Mouse (Mus musculus) stomach, embryonic 14.5 days (tissue): ENCODE measurements around the gene Cmbl. TPM values are rescaled to one million over a fixed set of nuclear protein-coding genes. Genes with fewer than 3 reads are reported as not detected.
"Not testable (repeated sequence)": the region's sequence is repeated elsewhere in the genome, so short reads cannot be mapped to it uniquely, and the experiment has no call there.

Experiments used
- ATAC-seq: fragments of 200-750 bp; cut with Nextera tagmentation; 2 replicates; pipeline ENCODE4 v1.8.0; 2017; ENCODE audit warnings: low read depth, moderate TSS enrichment; ENCODE audit not compliant: insufficient number of reproducible peaks, insufficient read depth, low FRiP score
- H3K27ac ChIP-seq: fragments of 300-500 bp; sonication (generic); 2 replicates; pipeline ENCODE4 v1.5.1; 2014; ENCODE audit warnings: mild to moderate bottlenecking, low read length, moderate library complexity, mixed read lengths
- H3K27me3 ChIP-seq: fragments of 300-500 bp; sonication (generic); 2 replicates; pipeline ENCODE4 v1.6.1; 2014; ENCODE audit warnings: low read length, control low read depth, mixed read lengths; ENCODE audit not compliant: control insufficient read depth, insufficient read depth
- H3K36me3 ChIP-seq: fragments of 300-500 bp; sonication (generic); 2 replicates; pipeline ENCODE4 v1.6.1; 2014; ENCODE audit warnings: mild to moderate bottlenecking, control low read depth, low read length, moderate library complexity, mixed read lengths; ENCODE audit not compliant: control insufficient read depth, insufficient read depth
- H3K4me1 ChIP-seq: fragments of 300-500 bp; sonication (generic); 2 replicates; pipeline ENCODE4 v1.6.1; 2014; ENCODE audit warnings: low read length, control low read depth, mixed read lengths; ENCODE audit not compliant: control insufficient read depth, insufficient read depth
- H3K4me2 ChIP-seq: fragments of 300-500 bp; sonication (generic); replicated peaks from 2 replicates; pipeline ENCODE4 v1.6.1; 2014; ENCODE audit warnings: low read depth, low read length, control low read depth
- H3K4me3 ChIP-seq: fragments of 300-500 bp; sonication (generic); 2 replicates; pipeline ENCODE4 v1.5.1; 2014; ENCODE audit warnings: low read depth, low read length, control low read depth
- H3K9ac ChIP-seq: fragments of 300-500 bp; sonication (generic); replicated peaks from 2 replicates; pipeline ENCODE4 v1.6.1; 2014; ENCODE audit warnings: low read depth, mild to moderate bottlenecking, control low read depth, low read length, moderate library complexity, mixed read lengths
- H3K9me3 ChIP-seq: fragments of 300-500 bp; sonication (generic); 2 replicates; pipeline ENCODE4 v1.6.1; 2016; ENCODE audit warnings: low read depth, low read length, control low read depth; ENCODE audit not compliant: control insufficient read depth
- WGBS: fragments of 180-500 bp; shearing (Covaris S2); extraction: QIAGEN DNeasy Blood & Tissue Kit; methylation state at CpG from one replicate; pipeline ENCODE4 v1.1.7; 2014; 5-methylcytosine and 5-hydroxymethylcytosine counted together
- polyA plus RNA-seq: library from polyadenylated mRNA; unstranded; fragments of >200 nt; fragmentation: Nextera tagmentation; extraction: Ambion mirVana; gene quantifications from 2 replicates; pipeline ENCODE4 v1.2.1, GENCODE M21; 2014

Gene Cmbl
- polyA plus RNA-seq, 1 experiment from 2014 or later = 7.2 TPM

- H3K4me3 ChIP-seq, H3K9me3 ChIP-seq, H3K9ac ChIP-seq, H3K27me3 ChIP-seq, ATAC-seq, H3K4me1 ChIP-seq, H3K36me3 ChIP-seq, H3K27ac ChIP-seq, H3K4me2 ChIP-seq: not testable (repeated sequence)
- 94% methylated on average over 2 of the region's 2 CpGs for WGBS
These were observed 15.9 kb downstream of the Cmbl start for GRCm38 (mm10) chr15:31581086-31581485.

- no peaks in the 10 kb centered on the region for H3K4me1 ChIP-seq
- no peaks in the 10 kb centered on the region for H3K9me3 ChIP-seq
- no peaks in the 10 kb centered on the region for H3K27me3 ChIP-seq
- no peak overlapping the region for H3K9ac ChIP-seq
- H3K36me3 ChIP-seq = no peaks in the 10 kb centered on the region
- ATAC-seq = no peak
- WGBS = 87% methylated on average over 13 of the region's 13 CpGs
- no peak overlapping the region for H3K4me2 ChIP-seq
- H3K27ac ChIP-seq = no peak overlapping the region
- no peak overlapping the region for H3K4me3 ChIP-seq
These were observed 18.3 kb downstream of the Cmbl start for GRCm38 (mm10) chr15:31583304-31584085.

- WGBS = 87% methylated on average over 7 of the region's 7 CpGs
- H3K4me3 ChIP-seq = no peak overlapping the region
These were observed 20.0 kb downstream of the Cmbl start for GRCm38 (mm10) chr15:31585238-31585637.

GRCm38 (mm10) chr15:31586088-31586487 lies 20.9 kb downstream of the Cmbl start:
- no peaks in the 10 kb centered on the region for H3K9me3 ChIP-seq
- peaks cover 17% of the 10 kb centered on the region for H3K36me3 ChIP-seq
- no peak overlapping the region for H3K4me2 ChIP-seq
- H3K27ac ChIP-seq = no peak overlapping the region
- no peak for ATAC-seq
- no peak overlapping the region for H3K9ac ChIP-seq
- no peaks in the 10 kb centered on the region for H3K27me3 ChIP-seq
- H3K4me1 ChIP-seq = no peaks in the 10 kb centered on the region
- 76% methylated on average over 5 of the region's 5 CpGs for WGBS
- no peak overlapping the region for H3K4me3 ChIP-seq

More at GRCm38 (mm10) chr15:31585238-31585637, 20.0 kb downstream of the Cmbl start:
- Histone ChIP-seq H3K4me1 (no peaks in the 10 kb centered on the region), H3K36me3 (peaks cover 8% of the 10 kb centered on the region), H3K9me3 (no peaks in the 10 kb centered on the region), H3K4me2 (no peak overlapping the region), H3K9ac (no peak overlapping the region), H3K27me3 (no peaks in the 10 kb centered on the region), H3K27ac (no peak overlapping the region)
- ATAC-seq = no peak

GRCm38 (mm10) chr15:31586519-31586918 lies 21.3 kb downstream of the Cmbl start:
- H3K27me3 ChIP-seq = no peaks in the 10 kb centered on the region
- no peak overlapping the region for H3K27ac ChIP-seq
- H3K4me1 ChIP-seq = no peaks in the 10 kb centered on the region
- H3K9me3 ChIP-seq = no peaks in the 10 kb centered on the region
- H3K4me2 ChIP-seq = no peak overlapping the region
- no peak overlapping the region for H3K9ac ChIP-seq
- ATAC-seq = 0 out of 2 replicates have a peak, but pooled peaks have one; percentile 19
- H3K36me3 ChIP-seq = peaks cover 21% of the 10 kb centered on the region
- WGBS = 2% methylated on average over 4 of the region's 4 CpGs
- H3K4me3 ChIP-seq = no peak overlapping the region

GRCm38 (mm10) chr15:31587789-31588188 lies 22.6 kb downstream of the Cmbl start:
- 74% methylated on average over 2 of the region's 2 CpGs for WGBS
- ATAC-seq = no peak
- Histone ChIP-seq H3K4me1 (no peaks in the 10 kb centered on the region), H3K9ac (no peak overlapping the region), H3K9me3 (no peaks in the 10 kb centered on the region), H3K4me3 (no peak overlapping the region), H3K36me3 (peaks cover 33% of the 10 kb centered on the region), H3K27ac (no peak overlapping the region), H3K27me3 (no peaks in the 10 kb centered on the region), H3K4me2 (no peak overlapping the region)

- Histone ChIP-seq H3K36me3 (peaks cover 47% of the 10 kb centered on the region), H3K4me1 (no peaks in the 10 kb centered on the region), H3K9me3 (no peaks in the 10 kb centered on the region), H3K27ac (no peak overlapping the region; the same call in 1 of the 2 replicates), H3K27me3 (no peaks in the 10 kb centered on the region), H3K9ac (no peak overlapping the region), H3K4me2 (no peak overlapping the region), H3K4me3 (no peak overlapping the region)
- ATAC-seq = no peak
- 50% methylated on average over 8 of the region's 8 CpGs for WGBS
These were observed 23.9 kb downstream of the Cmbl start for GRCm38 (mm10) chr15:31588989-31589640.

GRCm38 (mm10) chr15:31590176-31590575 lies 25.0 kb downstream of the Cmbl start:
- Histone ChIP-seq H3K27me3 (no peaks in the 10 kb centered on the region), H3K9me3 (no peaks in the 10 kb centered on the region), H3K27ac (no peak overlapping the region), H3K4me1 (no peaks in the 10 kb centered on the region), H3K4me2 (no peak overlapping the region), H3K4me3 (no peak overlapping the region), H3K9ac (no peak overlapping the region), H3K36me3 (peaks cover 57% of the 10 kb centered on the region)
- ATAC-seq = no peak
- WGBS = 88% methylated on average over 5 of the region's 5 CpGs
